Mouse (Mus musculus): ENCODE measurements around the gene Srl. TPM values are rescaled to one million over a fixed set of nuclear protein-coding genes. Genes with fewer than 3 reads are reported as not detected.

The Srl gene
- polyA plus RNA-seq, 1 experiment = not detected

GRCm38 (mm10) chr16:4578630-4579029 lies 37.0 kb upstream of the Srl start:
- no peak for TF ChIP-seq CTCF (IDR thresholded peaks at IDR 0.05; ENCODE audit: insufficient read depth, low read depth, low read length)
- no peak for TF ChIP-seq POLR2A (IDR thresholded peaks at IDR 0.05; ENCODE audit: insufficient read depth, low read depth, low read length)
- 87% methylated on average over 7 of the region's 7 CpGs for WGBS
- no peak overlapping the region for H3K4me3 ChIP-seq (ENCODE audit: insufficient read depth, low read depth, low read length)
- no peak overlapping the region for H3K27ac ChIP-seq (ENCODE audit: insufficient read depth, low read depth, low read length)
- no peaks in the 10 kb centered on the region for H3K4me1 ChIP-seq (ENCODE audit: control insufficient read depth, insufficient read depth, low read length)

- no peak overlapping the region for H3K4me3 ChIP-seq (ENCODE audit: insufficient read depth, low read depth, low read length)
- no peak for TF ChIP-seq CTCF (IDR thresholded peaks at IDR 0.05; ENCODE audit: insufficient read depth, low read depth, low read length)
- H3K27ac ChIP-seq (ENCODE audit: insufficient read depth, low read depth, low read length) = no peak overlapping the region
- 68% methylated on average over 2 of the region's 2 CpGs for WGBS
- H3K4me1 ChIP-seq (ENCODE audit: control insufficient read depth, insufficient read depth, low read length) = no peaks in the 10 kb centered on the region
These were observed 35.3 kb upstream of the Srl start for GRCm38 (mm10) chr16:4576873-4577272.

GRCm38 (mm10) chr16:4576038-4576437 lies 34.4 kb upstream of the Srl start:
- WGBS = 57% methylated on average over 2 of the region's 2 CpGs
- no peak overlapping the region for H3K4me3 ChIP-seq (ENCODE audit: insufficient read depth, low read depth, low read length)
- no peaks in the 10 kb centered on the region for H3K4me1 ChIP-seq (ENCODE audit: control insufficient read depth, insufficient read depth, low read length)
- no peak overlapping the region for H3K27ac ChIP-seq (ENCODE audit: insufficient read depth, low read depth, low read length)
- TF ChIP-seq POLR2A (IDR thresholded peaks at IDR 0.05; ENCODE audit: insufficient read depth, low read depth, low read length) (no peak), CTCF (IDR thresholded peaks at IDR 0.05; ENCODE audit: insufficient read depth, low read depth, low read length) (no peak)

GRCm38 (mm10) chr16:4570737-4571136 lies 29.1 kb upstream of the Srl start:
- Histone ChIP-seq H3K27ac (ENCODE audit: insufficient read depth, low read depth, low read length) (no peak overlapping the region), H3K4me1 (ENCODE audit: control insufficient read depth, insufficient read depth, low read length) (no peaks in the 10 kb centered on the region), H3K4me3 (ENCODE audit: insufficient read depth, low read depth, low read length) (no peak overlapping the region)
- 79% methylated on average over 4 of the region's 4 CpGs for WGBS
- TF ChIP-seq POLR2A (IDR thresholded peaks at IDR 0.05; ENCODE audit: insufficient read depth, low read depth, low read length) (no peak), CTCF (IDR thresholded peaks at IDR 0.05; ENCODE audit: insufficient read depth, low read depth, low read length) (no peak)

- WGBS = 18% methylated on average over 4 of the region's 4 CpGs
- Histone ChIP-seq H3K4me3 (ENCODE audit: insufficient read depth, low read depth, low read length) (no peak overlapping the region), H3K4me1 (ENCODE audit: control insufficient read depth, insufficient read depth, low read length) (no peaks in the 10 kb centered on the region), H3K27ac (ENCODE audit: insufficient read depth, low read depth, low read length) (no peak overlapping the region)
- TF ChIP-seq POLR2A (IDR thresholded peaks at IDR 0.05; ENCODE audit: insufficient read depth, low read depth, low read length) = no peak
- TF ChIP-seq CTCF (IDR thresholded peaks at IDR 0.05; ENCODE audit: insufficient read depth, low read depth, low read length) = no peak
These were observed 26.3 kb upstream of the Srl start for GRCm38 (mm10) chr16:4567912-4568311.

GRCm38 (mm10) chr16:4560145-4560952 lies 18.7 kb upstream of the Srl start:
- 0 out of 2 replicates have a peak, but pooled peaks have one; percentile 22 for TF ChIP-seq POLR2A (IDR thresholded peaks at IDR 0.05; ENCODE audit: insufficient read depth, low read depth, low read length)
- TF ChIP-seq CTCF (IDR thresholded peaks at IDR 0.05; ENCODE audit: insufficient read depth, low read depth, low read length) = peak; percentile 73
- H3K4me3 ChIP-seq (ENCODE audit: insufficient read depth, low read depth, low read length) = peak overlapping the region; percentile 63
- peaks cover 16% of the 10 kb centered on the region for H3K4me1 ChIP-seq (ENCODE audit: control insufficient read depth, insufficient read depth, low read length)
- WGBS = under 1% methylated on average over 43 of the region's 43 CpGs
- H3K27ac ChIP-seq (ENCODE audit: insufficient read depth, low read depth, low read length) = peak overlapping the region; percentile 79

- WGBS = 0% methylated on average over 17 of the region's 17 CpGs
- H3K4me3 ChIP-seq (ENCODE audit: insufficient read depth, low read depth, low read length) = peak within 1 kb of the TSS; percentile 63
- TF ChIP-seq POLR2A (IDR thresholded peaks at IDR 0.05; ENCODE audit: insufficient read depth, low read depth, low read length) = no peak
- TF ChIP-seq CTCF (IDR thresholded peaks at IDR 0.05; ENCODE audit: insufficient read depth, low read depth, low read length) = no peak
- H3K27ac ChIP-seq (ENCODE audit: insufficient read depth, low read depth, low read length) = peak within 1 kb of the TSS; percentile 79
- H3K4me1 ChIP-seq (ENCODE audit: control insufficient read depth, insufficient read depth, low read length) = peaks cover 16% of the 10 kb centered on the region
These were observed 18.1 kb upstream of the Srl start, which contains the start of gene Tfap4 for GRCm38 (mm10) chr16:4559715-4560144. Gene Tfap4, minus strand, starts transcription at chr16:4559854.

GRCm38 (mm10) chr16:4558980-4559631 lies 17.5 kb upstream of the Srl start:
- Histone ChIP-seq H3K4me3 (ENCODE audit: insufficient read depth, low read depth, low read length) (peak overlapping the region; percentile 63), H3K4me1 (ENCODE audit: control insufficient read depth, insufficient read depth, low read length) (peaks cover 16% of the 10 kb centered on the region), H3K27ac (ENCODE audit: insufficient read depth, low read depth, low read length) (peak overlapping the region; percentile 60)
- TF ChIP-seq CTCF (IDR thresholded peaks at IDR 0.05; ENCODE audit: insufficient read depth, low read depth, low read length) (no peak), POLR2A (IDR thresholded peaks at IDR 0.05; ENCODE audit: insufficient read depth, low read depth, low read length) (no peak)
- under 1% methylated on average over 43 of the region's 43 CpGs for WGBS

GRCm38 (mm10) chr16:4558384-4558979 lies 16.9 kb upstream of the Srl start:
- Histone ChIP-seq H3K4me1 (ENCODE audit: control insufficient read depth, insufficient read depth, low read length) (peaks cover 16% of the 10 kb centered on the region), H3K4me3 (ENCODE audit: insufficient read depth, low read depth, low read length) (peak overlapping the region; percentile 63), H3K27ac (ENCODE audit: insufficient read depth, low read depth, low read length) (peak overlapping the region; percentile 60; the same call in 1 of the 2 replicates)
- TF ChIP-seq CTCF (IDR thresholded peaks at IDR 0.05; ENCODE audit: insufficient read depth, low read depth, low read length) (no peak), POLR2A (IDR thresholded peaks at IDR 0.05; ENCODE audit: insufficient read depth, low read depth, low read length) (peak; percentile 52)
- under 1% methylated on average over 38 of the region's 38 CpGs for WGBS
